Mouse (Mus musculus) urinary bladder, postnatal 25 days (tissue): ENCODE measurements around the gene Clvs2.
A peak's percentile ranks its signal among the peaks of the same experiment; 100 is the strongest.

Source experiments
- DNase-seq: peaks from one replicate; pipeline ENCODE4 v3.0.0; 2022; ENCODE audit warnings: low spot score

Gene Clvs2

DNA sequence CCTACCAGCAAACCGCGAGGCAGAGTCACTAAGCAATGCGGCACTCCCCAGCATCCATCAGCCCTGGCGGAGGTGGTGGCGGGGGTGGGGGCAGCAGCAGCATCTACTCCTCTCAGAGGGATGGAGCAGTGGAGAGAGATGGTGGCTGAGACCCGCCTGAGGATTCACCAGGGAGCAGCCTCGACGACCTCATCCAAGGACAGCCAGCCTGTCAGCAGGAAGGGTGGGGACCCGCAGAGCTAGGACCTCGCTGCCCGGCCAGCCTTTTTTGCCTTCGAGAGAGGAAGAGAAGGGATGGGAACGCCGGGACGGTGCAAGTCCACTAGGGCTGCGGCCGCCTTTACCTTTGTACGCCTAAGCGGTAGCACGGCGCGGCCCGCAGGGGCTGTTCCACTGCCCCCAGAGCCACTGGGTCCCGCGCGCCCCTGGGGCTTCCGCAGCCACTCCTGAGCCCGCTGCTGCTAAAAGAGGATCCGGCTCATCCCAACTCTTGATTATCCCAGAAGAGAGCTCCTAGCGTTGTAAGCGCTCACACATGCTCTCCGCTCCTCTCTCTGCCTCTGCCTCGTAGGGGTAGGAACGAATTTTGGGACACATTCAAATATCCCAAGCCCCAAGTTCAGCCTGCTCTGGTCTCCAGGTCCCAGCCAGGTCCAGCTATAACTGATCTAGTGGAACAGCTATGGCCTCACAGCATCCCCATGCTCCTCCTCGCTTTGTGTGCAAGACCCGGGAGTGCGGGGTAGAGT, at the start of gene Clvs2:
Clvs2 (minus strand) TSS at position 639 of the 749 bp plus-strand sequence.
- DNase-seq = no peak

DNA sequence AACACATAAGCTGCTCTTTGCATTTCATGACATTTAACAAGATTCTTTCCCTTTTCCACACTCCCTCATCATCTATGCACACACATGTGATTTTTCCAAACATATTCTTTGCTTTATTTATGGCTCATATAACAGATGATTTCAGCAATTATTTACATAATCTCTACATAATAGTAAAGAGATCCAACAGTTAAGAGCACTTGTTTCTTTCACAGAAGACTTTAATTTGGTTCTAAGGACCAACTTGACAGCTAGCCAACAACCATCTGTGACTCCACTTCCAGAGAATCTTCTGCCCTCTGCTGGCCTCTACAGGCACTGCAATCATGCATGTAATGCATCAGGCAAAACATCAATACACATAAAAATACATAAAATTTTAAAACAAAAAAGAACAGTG, 28.6 kb upstream of the Clvs2 start:
- DNase-seq = peak; percentile 55

DNA sequence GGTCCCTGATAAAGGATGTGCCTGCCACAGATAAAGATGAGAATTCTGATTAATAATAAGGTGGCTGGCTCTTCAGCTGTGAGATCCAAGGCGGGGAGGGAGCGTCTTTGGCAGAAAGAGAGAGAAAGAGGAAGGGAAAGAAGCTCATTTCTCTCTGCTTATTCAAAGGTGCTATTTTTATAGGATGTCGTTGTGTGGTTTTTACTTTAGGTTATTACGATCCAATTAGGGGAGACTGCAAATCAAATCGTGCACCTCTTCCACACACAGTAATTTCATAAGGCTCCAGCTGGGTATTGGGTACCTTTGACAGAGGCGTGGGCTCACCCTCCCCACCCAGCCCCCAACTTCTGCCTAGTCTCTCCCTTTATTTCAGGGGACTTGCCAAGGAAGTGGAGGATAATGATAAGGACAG, 985 bp downstream of the Clvs2 start:
- DNase-seq = no peak

DNA sequence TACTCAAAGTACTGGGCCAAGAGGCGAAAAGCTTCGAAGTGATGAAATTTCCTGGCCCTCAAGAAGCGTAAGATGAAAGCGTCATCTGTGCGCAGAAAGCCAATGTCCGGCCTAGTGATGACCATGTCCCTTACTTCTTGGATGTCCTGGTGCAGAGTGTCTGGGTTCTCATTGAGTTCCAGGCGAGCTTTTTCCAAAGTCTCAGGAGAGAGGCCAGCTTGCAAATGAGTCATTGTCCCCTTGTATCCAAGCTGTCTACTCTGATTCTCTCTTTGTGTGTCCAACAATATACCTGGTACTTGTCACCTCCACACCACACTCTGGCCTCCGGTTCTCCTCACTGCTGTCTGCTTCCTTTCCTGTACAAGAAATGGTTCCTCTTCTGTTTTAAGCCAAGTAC, 1.9 kb downstream of the Clvs2 start:
- DNase-seq = no peak

GRCm38 (mm10) chr10:33616207-33616606, 8.4 kb downstream of the Clvs2 start:
- DNase-seq = no peak

- no peak for DNase-seq
These were observed 11.4 kb downstream of the Clvs2 start for GRCm38 (mm10) chr10:33613197-33613596.

DNA sequence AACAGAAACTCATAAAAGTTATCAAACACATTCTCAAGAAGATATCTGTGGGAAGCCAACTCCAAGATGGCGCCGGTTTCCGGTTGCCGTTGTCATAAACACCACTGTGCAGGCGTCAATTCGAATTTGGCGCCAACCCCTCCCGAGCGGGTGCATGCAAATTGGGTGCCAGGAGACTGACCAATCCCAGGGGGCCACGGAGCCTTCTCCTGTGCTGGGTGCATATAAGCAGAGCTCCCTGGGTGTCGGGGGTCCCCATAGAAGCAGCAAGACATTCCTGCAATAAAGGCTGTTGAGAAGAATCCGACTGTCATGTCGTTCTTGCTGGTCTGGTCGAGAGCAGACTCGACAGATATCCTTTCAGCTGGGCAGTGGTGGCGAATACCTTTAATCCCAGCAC, 31.8 kb downstream of the Clvs2 start:
- DNase-seq = no peak

- DNase-seq = no peak
These were observed 35.8 kb downstream of the Clvs2 start for GRCm38 (mm10) chr10:33588800-33589199.

- DNase-seq = no peak
These were observed 37.5 kb downstream of the Clvs2 start for GRCm38 (mm10) chr10:33587118-33587517.

DNA sequence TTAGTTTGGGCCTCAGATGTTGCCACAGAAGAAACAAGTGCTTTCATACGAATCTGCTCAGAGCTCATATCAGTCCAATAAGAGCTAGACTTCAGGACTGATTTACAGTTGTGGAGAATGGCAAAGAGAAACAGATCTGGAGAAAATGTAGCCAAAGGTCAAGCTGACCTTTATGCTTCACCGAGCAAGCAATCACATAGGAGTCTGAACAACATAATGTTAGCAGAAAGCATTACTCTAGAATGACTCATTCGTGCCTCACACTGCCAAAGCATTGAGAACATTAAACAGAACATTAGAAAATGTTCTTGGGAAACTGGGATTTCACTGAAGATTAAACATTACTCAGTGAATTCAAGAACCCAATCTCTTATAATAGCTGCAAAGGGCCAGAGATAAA, 66.5 kb downstream of the Clvs2 start:
- no peak for DNase-seq

DNA sequence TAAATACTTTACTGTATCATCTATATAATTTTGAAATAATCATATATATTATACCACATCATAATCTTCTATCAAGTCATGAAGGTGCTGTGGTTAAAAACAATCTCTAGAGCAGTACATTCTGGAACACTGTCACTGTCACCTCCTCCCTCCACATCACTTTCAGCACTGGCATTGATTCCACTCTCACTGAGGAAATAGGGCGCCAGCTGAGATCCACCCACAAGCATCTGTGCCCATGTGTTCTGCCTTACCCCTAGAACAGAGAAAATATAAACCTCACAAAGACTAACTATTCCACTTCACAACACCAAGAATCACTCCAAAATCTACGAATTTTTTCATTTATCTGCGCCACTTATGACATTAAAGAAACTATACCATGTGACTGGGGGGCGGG, 84.2 kb downstream of the Clvs2 start:
- no peak for DNase-seq
